Mouse (Mus musculus) hindbrain, embryonic 13.5 days (tissue): ENCODE measurements around the gene Nyx. TPM values are rescaled to one million over a fixed set of nuclear protein-coding genes. Genes with fewer than 3 reads are reported as not detected.

Experiments
- ATAC-seq: fragments of 200-750 bp; cut with Nextera tagmentation; 2 replicates; pipeline ENCODE4 v1.8.0; 2017; ENCODE audit warnings: moderate TSS enrichment; ENCODE audit not compliant: low FRiP score
- H3K27ac ChIP-seq: fragments of 300-500 bp; sonication (generic); 2 replicates; pipeline ENCODE4 v1.5.1; 2015; ENCODE audit warnings: inconsistent platforms, mild to moderate bottlenecking, moderate library complexity
- H3K27me3 ChIP-seq: fragments of 300-500 bp; sonication (generic); 2 replicates; pipeline ENCODE4 v1.6.1; 2015; ENCODE audit warnings: mild to moderate bottlenecking, inconsistent platforms
- H3K36me3 ChIP-seq: fragments of 300-500 bp; sonication (generic); 2 replicates; pipeline ENCODE4 v1.6.1; 2015; ENCODE audit warnings: mild to moderate bottlenecking, inconsistent platforms
- H3K4me1 ChIP-seq: fragments of 300-500 bp; sonication (generic); replicated peaks from 2 replicates; pipeline ENCODE4 v1.6.1; 2015; ENCODE audit warnings: inconsistent platforms
- H3K4me2 ChIP-seq: fragments of 300-500 bp; sonication (generic); 2 replicates; pipeline ENCODE4 v1.6.1; 2015; ENCODE audit warnings: inconsistent platforms, mild to moderate bottlenecking, moderate library complexity
- H3K4me3 ChIP-seq: fragments of 300-500 bp; sonication (generic); 2 replicates; pipeline ENCODE4 v1.5.1; 2015; ENCODE audit warnings: mild to moderate bottlenecking, inconsistent platforms
- H3K9ac ChIP-seq: fragments of 300-500 bp; sonication (generic); 2 replicates; pipeline ENCODE4 v1.6.1; 2015; ENCODE audit warnings: mild to moderate bottlenecking, inconsistent platforms
- H3K9me3 ChIP-seq: fragments of 300-500 bp; sonication (generic); 2 replicates; pipeline ENCODE4 v1.6.1; 2016; ENCODE audit warnings: inconsistent platforms
- WGBS: fragments of 180-500 bp; shearing (Covaris S2); methylation state at CpG from one replicate; pipeline ENCODE4 v1.1.7; 2015; 5-methylcytosine and 5-hydroxymethylcytosine counted together
- polyA plus RNA-seq: library from polyadenylated mRNA; unstranded; fragments of >200 nt; fragmentation: Nextera tagmentation; extraction: Ambion mirVana; gene quantifications from 2 replicates; pipeline ENCODE4 v1.2.1, GENCODE M21; 2015

Gene Nyx
- polyA plus RNA-seq, 1 experiment from 2014 or later: 0.18 TPM

DNA sequence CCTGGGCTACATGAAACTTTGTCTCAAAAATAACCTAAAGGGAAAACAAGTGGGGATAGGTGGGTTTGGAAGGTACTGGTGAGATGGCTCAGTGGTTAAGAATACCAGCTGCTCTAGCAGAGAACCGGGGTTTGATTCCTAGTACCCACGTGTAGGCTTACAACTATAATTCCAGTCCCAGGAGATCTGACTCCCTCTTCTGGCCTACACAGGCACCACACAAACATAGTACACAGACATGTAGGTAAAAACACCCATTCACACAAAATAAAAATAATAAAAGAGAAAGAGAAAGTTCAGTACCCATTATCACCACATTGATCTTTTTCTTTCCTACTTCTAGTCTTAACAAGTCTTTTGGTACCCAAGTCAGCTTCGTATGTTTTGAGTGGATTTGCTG lies 6.0 kb downstream of the Nyx start:
- ATAC-seq: no peak
- H3K27ac ChIP-seq: no peak overlapping the region
- 77% methylated on average over 3 of the region's 3 CpGs for WGBS

DNA sequence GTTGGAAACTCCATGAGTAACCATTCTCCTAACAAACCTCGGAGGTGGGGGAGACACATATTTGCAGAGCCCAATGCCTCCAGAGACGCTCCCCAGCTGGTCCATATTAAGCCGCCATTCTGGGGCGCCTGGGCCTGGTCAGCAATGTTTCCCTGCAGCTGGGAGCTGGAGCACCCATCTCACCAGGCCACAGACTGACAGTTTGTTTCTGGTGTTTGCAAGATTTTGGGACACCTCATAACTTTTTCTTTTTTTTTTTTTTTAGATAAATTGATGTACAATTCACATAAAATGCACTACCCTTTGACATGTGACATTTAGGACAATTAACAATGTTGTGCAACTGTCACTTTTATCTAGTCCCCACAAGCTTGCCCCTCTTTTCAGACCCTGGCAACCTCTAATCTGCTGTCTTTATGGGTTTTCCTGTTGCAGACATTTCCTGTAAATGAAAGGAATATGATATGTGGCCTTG lies 6.9 kb downstream of the Nyx start:
- no peak for ATAC-seq
- WGBS: 90% methylated on average over 4 of the region's 4 CpGs
- Histone ChIP-seq H3K4me3 (no peak overlapping the region), H3K4me2 (no peak overlapping the region), H3K9ac (no peak overlapping the region), H3K27me3 (peaks cover 13% of the 10 kb centered on the region; the same call in 1 of the 2 replicates), H3K4me1 (no peaks in the 10 kb centered on the region), H3K36me3 (no peaks in the 10 kb centered on the region), H3K9me3 (no peaks in the 10 kb centered on the region), H3K27ac (no peak overlapping the region)

More for the DNA sequence above, 6.0 kb downstream of the Nyx start:
- Histone ChIP-seq H3K9me3 (no peaks in the 10 kb centered on the region), H3K9ac (no peak overlapping the region), H3K27me3 (peaks cover 13% of the 10 kb centered on the region; the same call in 1 of the 2 replicates), H3K36me3 (no peaks in the 10 kb centered on the region), H3K4me2 (no peak overlapping the region), H3K4me1 (no peaks in the 10 kb centered on the region), H3K4me3 (no peak overlapping the region)

DNA sequence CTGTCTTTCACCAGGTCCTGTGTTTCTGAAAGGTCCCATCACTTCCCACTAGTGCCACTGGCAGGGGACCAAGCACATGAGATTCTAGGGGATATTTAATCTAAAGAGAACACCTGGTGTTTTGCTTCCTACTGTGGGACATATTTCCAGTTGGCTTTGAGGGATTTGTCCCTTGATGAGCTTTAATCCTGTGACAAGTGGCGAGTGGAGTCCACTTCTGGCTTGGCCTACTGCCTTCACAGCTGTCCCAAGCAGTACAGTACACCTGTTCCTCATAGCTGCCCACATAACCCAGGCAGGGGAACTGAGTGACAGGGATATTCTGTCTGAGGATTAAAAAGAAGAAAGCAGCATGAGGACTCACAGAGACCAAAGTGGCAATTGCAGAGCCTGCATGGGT lies 9.5 kb downstream of the Nyx start:
- Histone ChIP-seq H3K27me3 (peaks cover 13% of the 10 kb centered on the region; the same call in 1 of the 2 replicates), H3K36me3 (no peaks in the 10 kb centered on the region), H3K27ac (no peak overlapping the region), H3K9ac (no peak overlapping the region), H3K4me1 (no peaks in the 10 kb centered on the region), H3K4me2 (no peak overlapping the region), H3K4me3 (no peak overlapping the region), H3K9me3 (no peaks in the 10 kb centered on the region)
- WGBS: 64% methylated on average over 1 of the region's 1 CpGs
- ATAC-seq: no peak

DNA sequence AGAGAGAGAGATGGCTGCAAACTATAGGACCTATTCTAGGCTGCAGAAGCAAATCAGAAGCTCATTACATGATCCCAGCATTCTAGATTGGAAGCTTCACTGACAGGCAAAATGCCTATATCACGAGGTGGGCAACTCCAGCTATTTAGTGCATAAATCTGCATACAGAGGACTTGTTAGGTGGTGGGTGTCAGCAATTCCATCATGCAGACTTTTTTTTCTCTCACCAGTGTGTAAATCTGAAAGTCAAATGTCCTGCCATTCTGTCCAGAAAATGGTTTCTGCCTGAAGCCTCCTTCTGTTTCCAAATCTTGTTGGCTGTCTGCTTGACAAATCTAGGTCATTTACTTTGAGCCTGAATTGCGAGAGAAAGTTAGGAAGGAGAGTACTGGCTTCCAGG lies 11.7 kb downstream of the Nyx start:
- Histone ChIP-seq H3K36me3 (no peaks in the 10 kb centered on the region), H3K27ac (no peak overlapping the region), H3K4me1 (no peaks in the 10 kb centered on the region)

DNA sequence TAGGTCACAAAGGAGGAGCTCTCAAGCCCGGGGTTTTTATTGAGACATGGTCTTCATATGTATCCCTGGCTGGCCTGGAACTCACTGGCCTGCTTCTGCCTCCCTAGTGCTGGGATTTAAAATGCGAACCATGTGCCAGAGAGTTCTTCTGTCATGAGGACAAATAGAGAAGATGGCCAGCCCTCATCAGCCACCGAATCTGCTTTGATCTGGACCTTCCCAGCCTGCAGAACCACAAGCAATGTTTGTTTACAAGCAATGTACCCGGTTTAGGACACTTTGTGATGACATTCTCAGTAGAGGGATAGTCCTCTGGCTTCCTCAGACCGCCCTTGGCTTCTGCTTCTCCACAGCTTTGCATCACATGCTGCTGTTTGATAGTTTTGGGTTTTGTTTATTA lies 12.4 kb downstream of the Nyx start:
- H3K36me3 ChIP-seq: no peaks in the 10 kb centered on the region
- WGBS: 75% methylated on average over 5 of the region's 5 CpGs
- H3K9me3 ChIP-seq: no peaks in the 10 kb centered on the region
- no peak overlapping the region for H3K9ac ChIP-seq
- peaks cover 16% of the 10 kb centered on the region; the same call in 1 of the 2 replicates for H3K27me3 ChIP-seq
- H3K4me3 ChIP-seq: no peak overlapping the region
- no peak overlapping the region for H3K4me2 ChIP-seq
- H3K27ac ChIP-seq: no peak overlapping the region
- no peaks in the 10 kb centered on the region for H3K4me1 ChIP-seq
- ATAC-seq: no peak

More for the DNA sequence above, 11.7 kb downstream of the Nyx start:
- H3K9me3 ChIP-seq: no peaks in the 10 kb centered on the region
- 54% methylated on average over 2 of the region's 2 CpGs for WGBS
- no peak overlapping the region for H3K4me2 ChIP-seq
- H3K4me3 ChIP-seq: no peak overlapping the region
- H3K27me3 ChIP-seq: peaks cover 16% of the 10 kb centered on the region; the same call in 1 of the 2 replicates
- no peak for ATAC-seq
- H3K9ac ChIP-seq: no peak overlapping the region

DNA sequence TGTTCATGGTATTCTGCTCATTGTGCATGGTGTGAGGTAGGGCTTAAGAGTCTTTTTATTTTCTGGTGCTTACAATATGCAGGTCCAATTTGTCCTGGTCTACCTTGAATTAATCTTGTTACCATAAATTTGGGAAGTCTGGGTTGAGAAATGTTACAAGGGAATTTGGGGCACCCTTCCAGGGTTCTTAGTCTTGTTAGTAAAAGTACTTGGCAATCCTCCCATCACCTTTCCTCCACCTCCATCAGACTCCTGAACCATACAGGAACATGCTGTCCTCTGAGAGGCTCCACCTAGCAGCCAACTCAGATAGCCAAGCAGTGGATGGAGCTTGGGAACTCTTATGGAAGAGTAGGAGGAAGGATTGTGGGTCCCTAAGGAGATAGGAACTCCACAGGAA lies 13.7 kb downstream of the Nyx start:
- H3K36me3 ChIP-seq: no peaks in the 10 kb centered on the region
- H3K9ac ChIP-seq: no peak overlapping the region
- peaks cover 13% of the 10 kb centered on the region; the same call in 1 of the 2 replicates for H3K27me3 ChIP-seq
- no peak overlapping the region for H3K4me3 ChIP-seq
- no peak overlapping the region for H3K4me2 ChIP-seq
- no peaks in the 10 kb centered on the region for H3K4me1 ChIP-seq
- H3K27ac ChIP-seq: no peak overlapping the region
- no peak for ATAC-seq
- H3K9me3 ChIP-seq: no peaks in the 10 kb centered on the region

DNA sequence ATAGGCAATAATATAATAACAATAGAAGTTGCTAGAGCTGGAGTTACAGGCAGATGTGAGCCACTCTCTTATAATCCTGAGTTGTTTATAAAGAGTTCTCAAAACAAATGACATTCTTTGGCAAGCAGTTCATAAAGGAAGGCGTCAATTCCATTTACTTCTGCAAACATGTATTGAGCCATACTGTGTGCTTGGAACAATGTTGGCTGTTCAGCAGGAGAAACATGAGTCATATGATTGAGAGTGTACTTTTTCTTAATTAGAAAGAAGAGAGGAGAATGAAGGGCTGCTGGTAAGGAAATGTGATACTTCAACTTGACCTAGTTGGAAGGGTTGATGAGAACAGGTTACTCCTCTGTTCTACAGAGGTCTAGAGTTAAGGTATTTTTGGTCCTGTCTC lies 16.7 kb downstream of the Nyx start:
- Histone ChIP-seq H3K27ac (no peak overlapping the region), H3K27me3 (peaks cover 10% of the 10 kb centered on the region; the same call in 1 of the 2 replicates), H3K4me3 (no peak overlapping the region), H3K36me3 (no peaks in the 10 kb centered on the region), H3K9me3 (0 out of 2 replicates have a peak, but pooled peaks cover 9% of the 10 kb centered on the region), H3K9ac (no peak overlapping the region), H3K4me1 (no peaks in the 10 kb centered on the region), H3K4me2 (no peak overlapping the region)
- WGBS: 87% methylated on average over 1 of the region's 1 CpGs
- ATAC-seq: no peak

DNA sequence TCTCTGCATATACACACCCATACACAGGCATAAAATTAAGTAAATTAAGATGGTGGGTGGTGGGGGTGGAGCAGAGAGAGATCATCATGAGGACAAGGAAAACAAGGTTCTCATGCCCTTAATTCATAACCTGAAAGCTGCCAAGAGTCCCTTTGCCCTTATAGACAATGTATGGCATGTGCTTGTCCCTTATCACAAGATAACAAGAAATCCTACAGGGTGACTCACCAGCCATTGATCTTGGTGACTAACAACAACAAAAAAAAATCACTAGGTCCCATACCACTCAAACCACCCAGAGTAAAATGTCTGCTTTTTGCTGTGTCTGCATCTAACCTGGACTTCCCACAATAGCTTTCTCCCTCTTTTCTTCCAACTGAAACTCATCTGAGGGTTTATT lies 18.5 kb downstream of the Nyx start:
- peaks cover 6% of the 10 kb centered on the region; the same call in 1 of the 2 replicates for H3K27me3 ChIP-seq
- H3K4me3 ChIP-seq: no peak overlapping the region
- ATAC-seq: no peak
- no peaks in the 10 kb centered on the region for H3K36me3 ChIP-seq
- no peak overlapping the region for H3K9ac ChIP-seq
- 0 out of 2 replicates have a peak, but pooled peaks cover 9% of the 10 kb centered on the region for H3K9me3 ChIP-seq
- H3K4me1 ChIP-seq: no peaks in the 10 kb centered on the region
- no peak overlapping the region for H3K4me2 ChIP-seq
- H3K27ac ChIP-seq: no peak overlapping the region

DNA sequence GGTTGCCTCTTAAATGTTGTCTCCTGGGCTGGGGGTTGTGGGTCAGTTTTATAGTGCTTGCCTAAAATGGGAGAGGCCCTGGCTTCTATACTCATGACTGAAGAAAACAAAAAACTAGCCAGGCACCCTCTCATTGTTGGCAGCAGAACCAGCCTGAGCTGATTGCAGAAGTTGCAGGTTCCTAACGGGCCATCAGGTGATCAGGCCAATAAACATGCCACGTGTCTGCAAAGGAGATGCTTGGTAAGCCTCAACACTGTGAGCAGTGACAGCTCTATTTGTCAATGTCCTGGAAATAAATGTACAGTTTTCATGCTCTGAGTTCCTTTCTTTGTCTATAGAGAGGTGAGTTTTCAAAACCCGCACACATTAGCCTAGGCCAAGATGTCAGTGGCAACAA lies 23.1 kb downstream of the Nyx start:
- 0 out of 2 replicates have a peak, but pooled peaks cover 9% of the 10 kb centered on the region for H3K9me3 ChIP-seq
- H3K9ac ChIP-seq: no peak overlapping the region
- H3K27ac ChIP-seq: no peak overlapping the region
- H3K4me2 ChIP-seq: no peak overlapping the region
- 0 out of 2 replicates have a peak, but pooled peaks cover 9% of the 10 kb centered on the region for H3K27me3 ChIP-seq
- ATAC-seq: no peak
- no peaks in the 10 kb centered on the region for H3K4me1 ChIP-seq
- no peak overlapping the region for H3K4me3 ChIP-seq
- H3K36me3 ChIP-seq: no peaks in the 10 kb centered on the region
- 74% methylated on average over 3 of the region's 3 CpGs for WGBS

DNA sequence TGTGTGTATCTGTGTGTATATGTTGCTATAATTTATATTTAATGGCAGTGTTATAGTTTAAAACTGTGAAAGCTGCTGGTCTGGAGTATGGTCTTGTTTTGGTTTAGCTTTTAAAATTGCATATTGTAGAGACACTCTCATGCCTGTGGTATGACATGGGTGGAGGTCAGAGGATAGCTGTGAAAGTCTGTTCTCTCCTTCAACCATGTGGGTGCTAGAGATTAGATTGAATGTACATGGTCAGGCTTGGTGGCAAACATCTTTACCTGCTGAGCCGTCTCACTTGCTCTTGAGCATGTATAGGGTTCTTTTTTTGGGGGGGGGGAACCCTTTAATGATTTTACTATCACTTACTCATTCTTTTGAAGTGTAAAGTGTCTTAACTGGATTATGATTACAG lies 23.9 kb downstream of the Nyx start:
- Histone ChIP-seq H3K27ac (no peak overlapping the region), H3K9me3 (0 out of 2 replicates have a peak, but pooled peaks cover 9% of the 10 kb centered on the region), H3K27me3 (0 out of 2 replicates have a peak, but pooled peaks cover 9% of the 10 kb centered on the region), H3K9ac (no peak overlapping the region), H3K4me3 (no peak overlapping the region), H3K36me3 (no peaks in the 10 kb centered on the region), H3K4me1 (no peaks in the 10 kb centered on the region), H3K4me2 (no peak overlapping the region)
- no peak for ATAC-seq
- WGBS: 90% methylated on average over 1 of the region's 1 CpGs

DNA sequence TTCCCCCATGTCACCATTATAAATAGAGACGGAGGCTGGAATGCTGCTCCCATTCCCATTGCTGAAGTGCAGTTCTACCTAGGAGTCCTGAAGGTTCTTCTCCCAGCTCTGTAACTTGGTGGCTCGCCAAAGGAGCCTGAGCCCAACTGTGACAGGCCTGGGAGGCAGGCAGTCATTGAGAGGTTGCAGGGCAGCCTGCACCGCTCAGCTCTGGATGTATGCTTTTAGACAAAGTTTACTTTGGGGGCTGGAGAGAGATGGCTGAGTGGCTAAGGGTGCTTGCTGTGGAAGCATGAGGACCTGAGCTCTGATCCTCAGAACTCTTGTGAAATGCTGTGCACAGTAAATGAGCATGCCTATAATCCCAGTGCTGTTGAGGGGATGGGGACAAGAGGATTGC lies 25.0 kb downstream of the Nyx start:
- Histone ChIP-seq H3K4me3 (no peak overlapping the region), H3K4me2 (no peak overlapping the region), H3K4me1 (no peaks in the 10 kb centered on the region), H3K27me3 (0 out of 2 replicates have a peak, but pooled peaks cover 9% of the 10 kb centered on the region), H3K27ac (no peak overlapping the region), H3K9me3 (0 out of 2 replicates have a peak, but pooled peaks cover 8% of the 10 kb centered on the region), H3K9ac (no peak overlapping the region), H3K36me3 (no peaks in the 10 kb centered on the region)
- ATAC-seq: no peak
- 60% methylated on average over 3 of the region's 3 CpGs for WGBS

DNA sequence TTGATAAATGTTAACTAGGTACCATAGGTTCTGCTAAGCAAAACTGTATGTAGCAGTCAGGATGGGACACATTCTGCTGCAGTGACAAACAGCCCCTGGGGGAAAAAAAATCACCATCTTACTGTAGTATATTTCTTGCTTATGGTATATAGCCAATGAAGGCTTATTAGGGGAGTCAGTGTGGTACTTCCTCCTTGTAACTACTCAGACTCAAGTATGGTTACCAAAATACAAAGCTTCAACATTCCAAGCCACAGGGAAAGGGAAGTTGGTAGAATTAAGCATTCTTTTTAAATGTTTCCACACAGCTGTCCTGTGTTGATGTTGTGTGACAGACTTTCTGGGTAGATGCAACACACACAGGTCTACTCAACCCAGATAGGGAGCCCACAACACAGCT lies 27.0 kb downstream of the Nyx start:
- Histone ChIP-seq H3K9me3 (no peaks in the 10 kb centered on the region), H3K4me3 (no peak overlapping the region), H3K36me3 (no peaks in the 10 kb centered on the region), H3K9ac (no peak overlapping the region), H3K4me1 (no peaks in the 10 kb centered on the region), H3K27ac (no peak overlapping the region), H3K27me3 (0 out of 2 replicates have a peak, but pooled peaks cover 9% of the 10 kb centered on the region), H3K4me2 (no peak overlapping the region)
- ATAC-seq: no peak

DNA sequence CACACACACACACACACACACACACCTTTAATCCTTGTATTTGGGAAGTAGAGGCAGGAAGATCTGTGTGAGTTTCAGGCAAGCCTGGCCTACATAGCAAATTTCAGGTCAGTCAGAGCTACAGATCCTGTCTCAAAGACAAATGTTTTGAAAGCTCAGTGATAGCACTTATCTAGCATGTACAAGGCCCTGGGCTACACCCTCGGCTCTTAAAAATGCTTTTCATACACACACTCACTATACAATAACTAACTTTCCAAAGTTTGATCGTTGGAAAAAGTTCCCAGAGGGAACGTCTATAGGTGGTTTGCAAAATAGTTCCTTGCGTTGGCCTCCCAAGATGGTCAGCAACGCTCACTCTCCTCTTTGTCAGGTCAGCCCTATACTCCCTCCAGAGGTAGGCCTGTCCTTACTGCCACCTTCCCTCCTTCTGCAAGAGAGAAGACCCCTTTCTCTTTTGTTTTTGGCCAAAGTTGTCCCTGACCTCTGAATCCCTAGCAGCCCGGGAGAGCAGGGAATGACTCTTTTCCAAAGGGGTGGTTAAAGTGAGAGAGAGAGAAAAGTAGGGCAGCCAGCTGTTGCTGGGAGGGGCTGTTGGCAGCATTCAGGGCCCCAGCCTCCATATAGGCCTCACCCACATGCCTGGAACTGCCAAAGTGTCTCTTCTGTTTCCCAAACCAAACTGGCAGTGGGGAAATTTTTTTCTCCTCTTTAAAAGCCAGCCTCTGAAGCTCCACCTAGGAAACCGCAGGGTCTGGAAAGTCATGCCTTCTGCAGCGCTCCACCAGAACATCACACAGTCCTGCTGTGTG lies 29.2 kb downstream of the Nyx start:
- no peaks in the 10 kb centered on the region for H3K4me1 ChIP-seq
- no peak for ATAC-seq
- WGBS: 77% methylated on average over 8 of the region's 8 CpGs

More for the DNA sequence above, 29.2 kb downstream of the Nyx start:
- Histone ChIP-seq H3K9me3 (no peaks in the 10 kb centered on the region), H3K4me2 (no peak overlapping the region), H3K27me3 (0 out of 2 replicates have a peak, but pooled peaks cover 9% of the 10 kb centered on the region), H3K27ac (no peak overlapping the region), H3K36me3 (no peaks in the 10 kb centered on the region), H3K9ac (no peak overlapping the region), H3K4me3 (no peak overlapping the region)
